Mouse (Mus musculus) limb, embryonic 13.5 days (tissue): ENCODE results near the gene Yju2. TPM values are rescaled to one million over a fixed set of nuclear protein-coding genes. Genes with fewer than 3 reads are reported as not detected.

Source experiments
- ATAC-seq: fragments of 200-750 bp; cut with Nextera tagmentation; 2 replicates; pipeline ENCODE4 v1.8.0; 2017; ENCODE audit warnings: low read depth, moderate number of reproducible peaks, moderate TSS enrichment; ENCODE audit not compliant: low FRiP score
- H3K27ac ChIP-seq: fragments of 300-500 bp; sonication (generic); 2 replicates; pipeline ENCODE4 v1.5.1; 2015; ENCODE audit warnings: inconsistent platforms, mild to moderate bottlenecking, moderate library complexity
- H3K27me3 ChIP-seq: fragments of 300-500 bp; sonication (generic); 2 replicates; pipeline ENCODE4 v1.6.1; 2015; ENCODE audit warnings: mild to moderate bottlenecking, inconsistent platforms
- H3K36me3 ChIP-seq: fragments of 300-500 bp; sonication (generic); 2 replicates; pipeline ENCODE4 v1.6.1; 2015; ENCODE audit warnings: inconsistent platforms, mild to moderate bottlenecking, moderate library complexity
- H3K4me1 ChIP-seq: fragments of 300-500 bp; sonication (generic); 2 replicates; pipeline ENCODE4 v1.6.1; 2015; ENCODE audit warnings: inconsistent platforms
- H3K4me2 ChIP-seq: fragments of 300-500 bp; sonication (generic); replicated peaks from 2 replicates; pipeline ENCODE4 v1.6.1; 2015; ENCODE audit warnings: inconsistent platforms, mild to moderate bottlenecking, moderate library complexity
- H3K4me3 ChIP-seq: fragments of 300-500 bp; sonication (generic); 2 replicates; pipeline ENCODE4 v1.5.1; 2015; ENCODE audit warnings: moderate library complexity, mild to moderate bottlenecking, inconsistent platforms
- H3K9ac ChIP-seq: fragments of 300-500 bp; sonication (generic); 2 replicates; pipeline ENCODE4 v1.6.1; 2015; ENCODE audit warnings: mild to moderate bottlenecking, inconsistent platforms
- H3K9me3 ChIP-seq: fragments of 300-500 bp; sonication (generic); 2 replicates; pipeline ENCODE4 v1.6.1; 2016; ENCODE audit warnings: inconsistent platforms
- WGBS: fragments of 180-500 bp; shearing (Covaris S2); methylation state at CpG from one replicate; pipeline ENCODE4 v1.1.7; 2015; 5-methylcytosine and 5-hydroxymethylcytosine counted together
- polyA plus RNA-seq: library from polyadenylated mRNA; unstranded; fragments of >200 nt; fragmentation: Nextera tagmentation; extraction: Ambion mirVana; gene quantifications from 2 replicates; pipeline ENCODE4 v1.2.1, GENCODE M21; 2015

Gene Yju2
- polyA plus RNA-seq, 1 experiment from 2014 or later = 25.5 TPM

DNA sequence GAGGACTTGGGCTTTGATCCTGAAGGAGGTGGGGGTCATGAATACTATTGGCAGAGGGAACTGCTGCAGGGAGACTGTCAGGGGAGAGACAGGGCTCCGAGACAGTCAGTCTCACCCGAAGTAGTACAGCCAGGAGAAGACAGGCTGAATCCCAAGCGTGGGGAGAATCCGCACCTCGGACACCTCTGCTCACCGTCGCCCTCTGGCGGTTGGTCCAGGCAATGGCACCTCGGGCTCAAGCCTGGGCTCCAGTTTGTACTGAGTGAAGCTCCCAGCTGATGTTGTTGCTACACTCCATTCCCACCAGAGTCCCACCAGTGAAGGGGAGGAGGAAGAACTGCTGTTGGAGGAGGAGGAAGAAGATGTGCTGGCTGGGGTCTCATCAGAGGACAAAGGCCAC lies 51.8 kb downstream of the Yju2 start:
- H3K27ac ChIP-seq = no peak overlapping the region
- 8% methylated on average over 9 of the region's 9 CpGs for WGBS
- peak overlapping the region; percentile 99 for H3K4me2 ChIP-seq
- H3K9me3 ChIP-seq = no peaks in the 10 kb centered on the region
- peak overlapping the region; percentile 86 for H3K9ac ChIP-seq
- H3K4me1 ChIP-seq = peaks cover 24% of the 10 kb centered on the region
- no peaks in the 10 kb centered on the region for H3K27me3 ChIP-seq
- peaks cover 47% of the 10 kb centered on the region for H3K36me3 ChIP-seq
- H3K4me3 ChIP-seq = peak overlapping the region; percentile 84
- ATAC-seq = no peak

DNA sequence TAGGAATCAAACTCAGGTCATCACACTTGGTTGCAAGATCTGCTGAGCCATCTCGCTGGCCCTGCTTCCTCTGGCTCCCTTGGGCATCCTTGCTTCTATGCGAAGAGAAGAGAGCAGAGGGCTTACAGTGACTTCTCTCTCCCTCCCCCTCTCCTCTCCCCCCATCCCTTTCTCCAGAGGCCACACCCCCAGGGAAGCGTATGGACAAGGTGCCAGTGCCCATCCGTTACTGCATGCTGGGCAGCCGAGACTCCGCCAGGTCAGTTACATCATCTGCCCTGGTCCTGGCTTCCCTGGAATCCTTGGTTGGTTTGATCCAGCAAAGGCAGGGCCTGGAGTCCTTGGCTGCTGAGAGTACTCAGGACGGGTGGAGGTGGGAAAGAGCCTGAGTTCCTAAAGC lies 52.5 kb downstream of the Yju2 start:
- no peak overlapping the region for H3K27ac ChIP-seq
- no peaks in the 10 kb centered on the region for H3K27me3 ChIP-seq
- ATAC-seq = no peak
- no peak overlapping the region for H3K4me3 ChIP-seq
- no peak overlapping the region for H3K9ac ChIP-seq
- peaks cover 24% of the 10 kb centered on the region for H3K4me1 ChIP-seq
- H3K36me3 ChIP-seq = peaks cover 54% of the 10 kb centered on the region
- 84% methylated on average over 7 of the region's 7 CpGs for whole genome bisulfite sequencing
- no peak overlapping the region for H3K4me2 ChIP-seq
- no peaks in the 10 kb centered on the region for H3K9me3 ChIP-seq

DNA sequence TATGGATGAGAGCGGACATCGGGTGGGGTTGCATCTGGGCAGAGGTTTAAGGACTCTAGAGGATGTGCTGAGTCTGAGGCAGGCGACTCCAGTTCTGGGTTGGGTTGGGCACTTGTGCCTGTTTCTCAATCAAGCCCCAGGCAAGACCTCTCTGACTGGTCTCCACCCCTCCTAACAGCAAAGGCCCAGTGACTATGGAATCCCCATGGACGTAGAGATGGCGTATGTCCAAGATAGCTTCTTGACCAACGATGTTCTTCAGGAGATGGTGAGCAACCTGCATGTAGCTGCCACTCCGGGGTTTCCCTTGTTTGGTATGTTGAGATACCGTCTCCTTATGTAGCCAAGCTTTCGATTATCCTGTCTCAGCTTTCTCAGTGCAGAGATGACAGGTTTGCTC lies 56.4 kb downstream of the Yju2 start:
- no peak for ATAC-seq
- Histone ChIP-seq H3K4me2 (no peak overlapping the region), H3K36me3 (peaks cover 93% of the 10 kb centered on the region), H3K4me1 (peaks cover 8% of the 10 kb centered on the region), H3K27ac (no peak overlapping the region), H3K4me3 (no peak overlapping the region), H3K27me3 (no peaks in the 10 kb centered on the region), H3K9me3 (no peaks in the 10 kb centered on the region), H3K9ac (no peak overlapping the region)
- WGBS = 95% methylated on average over 9 of the region's 9 CpGs

DNA sequence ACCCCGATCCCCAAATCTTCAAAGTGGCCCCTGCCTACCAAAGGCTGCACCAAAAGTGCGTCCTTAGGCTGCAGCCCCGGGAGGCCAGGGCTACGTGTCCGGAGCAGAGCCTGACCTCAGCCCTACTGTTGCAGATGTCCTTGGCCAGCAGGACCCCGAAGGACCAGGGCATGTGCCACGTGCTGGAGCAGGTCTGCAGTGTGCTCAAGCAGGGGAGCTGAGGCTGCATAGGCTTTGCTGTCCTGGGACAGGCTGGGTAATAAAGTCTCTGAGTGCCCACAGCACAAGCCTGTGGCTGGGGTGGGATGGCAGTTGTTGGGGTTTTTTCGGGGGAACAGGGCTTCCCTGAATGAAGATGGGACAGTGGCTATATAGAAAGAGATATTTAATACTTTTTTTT lies 57.5 kb downstream of the Yju2 start:
- Histone ChIP-seq H3K4me1 (no peaks in the 10 kb centered on the region), H3K9me3 (no peaks in the 10 kb centered on the region), H3K4me3 (no peak overlapping the region), H3K27ac (no peak overlapping the region), H3K4me2 (no peak overlapping the region), H3K36me3 (peaks cover 94% of the 10 kb centered on the region), H3K9ac (no peak overlapping the region), H3K27me3 (no peaks in the 10 kb centered on the region)
- no peak for ATAC-seq
- WGBS = 87% methylated on average over 8 of the region's 8 CpGs

DNA sequence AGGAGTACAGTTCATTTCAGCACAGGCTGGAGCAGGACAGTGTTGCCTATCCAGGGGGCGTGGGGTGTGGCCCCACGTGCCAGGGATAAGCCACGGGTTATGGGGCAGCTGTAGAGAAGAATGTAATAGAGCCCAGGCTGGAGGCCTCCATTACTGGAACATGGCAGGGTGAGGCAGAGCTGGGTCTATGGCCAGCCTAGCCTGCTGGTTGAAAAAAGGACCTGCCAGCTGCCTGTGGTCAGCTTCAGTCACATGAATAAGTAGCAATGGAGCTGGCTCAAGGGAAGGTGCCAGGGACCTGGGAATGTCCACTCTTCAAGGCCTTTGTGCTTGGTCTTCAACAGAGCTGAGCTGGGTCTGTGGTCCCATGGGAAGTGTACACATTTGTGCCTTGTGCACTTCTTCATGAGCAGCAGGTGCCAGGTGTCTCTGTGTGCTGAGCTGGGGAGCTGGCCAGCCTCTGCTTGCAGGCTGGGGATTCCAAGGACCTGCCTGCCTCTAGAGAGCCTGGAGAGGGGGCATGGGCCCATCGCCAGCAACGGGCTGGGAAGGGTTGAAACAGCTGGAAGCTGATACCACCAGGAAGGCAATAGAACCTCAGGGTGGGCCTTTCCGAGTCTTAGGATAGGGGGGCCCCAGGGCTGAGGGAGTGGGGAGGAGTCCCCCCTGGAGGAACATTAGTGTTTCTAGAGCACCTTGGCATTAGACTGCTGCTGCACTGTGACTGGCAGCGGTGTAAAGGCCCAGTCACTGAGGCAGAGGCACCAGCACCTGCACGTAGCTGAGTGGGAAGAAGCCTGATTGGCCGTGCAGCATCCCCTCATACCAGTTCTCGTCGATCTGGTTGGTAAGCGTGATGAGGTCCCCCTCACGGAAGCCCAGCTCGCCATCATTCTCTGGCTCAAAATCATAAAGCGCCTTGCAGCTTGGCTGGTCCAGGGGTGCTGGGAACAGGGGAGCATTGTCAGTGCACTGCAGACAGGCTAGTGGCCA lies 58.2 kb downstream of the Yju2 start:
- peaks cover 92% of the 10 kb centered on the region for H3K36me3 ChIP-seq
- no peak overlapping the region for H3K27ac ChIP-seq
- H3K4me2 ChIP-seq = no peak overlapping the region
- no peaks in the 10 kb centered on the region for H3K27me3 ChIP-seq
- H3K9me3 ChIP-seq = no peaks in the 10 kb centered on the region
- 0 out of 2 replicates have a peak, but pooled peaks cover 3% of the 10 kb centered on the region for H3K4me1 ChIP-seq
- ATAC-seq = no peak
- H3K9ac ChIP-seq = no peak overlapping the region
- WGBS = 81% methylated on average over 15 of the region's 15 CpGs
- H3K4me3 ChIP-seq = no peak overlapping the region

DNA sequence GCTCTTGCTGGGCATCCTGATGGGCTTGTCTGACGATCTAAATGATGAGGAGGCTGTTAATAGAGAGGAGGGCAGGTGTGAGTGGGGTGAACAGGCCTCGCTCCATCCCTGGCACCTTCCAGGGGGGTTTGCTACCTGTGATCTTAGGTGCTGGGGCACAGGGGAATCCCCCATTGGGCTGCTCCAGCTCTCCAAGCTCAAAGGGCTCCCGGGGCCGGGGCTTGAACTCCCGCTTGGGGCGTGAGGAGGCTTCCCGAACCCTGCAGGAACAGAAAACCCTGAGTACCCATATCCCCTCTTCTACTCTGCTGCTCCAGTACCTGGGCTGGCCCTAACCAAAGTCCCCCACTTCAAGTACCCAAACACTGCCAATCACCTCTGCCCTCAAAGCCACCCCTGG lies 58.9 kb downstream of the Yju2 start:
- H3K36me3 ChIP-seq = peaks cover 86% of the 10 kb centered on the region
- 92% methylated on average over 7 of the region's 7 CpGs for WGBS
- H3K4me2 ChIP-seq = no peak overlapping the region
- H3K27ac ChIP-seq = no peak overlapping the region
- H3K4me3 ChIP-seq = no peak overlapping the region
- ATAC-seq = no peak
- H3K9ac ChIP-seq = 0 out of 2 replicates have a peak overlapping the region, but pooled peaks have one; percentile 31
- 0 out of 2 replicates have a peak, but pooled peaks cover 3% of the 10 kb centered on the region for H3K4me1 ChIP-seq
- no peaks in the 10 kb centered on the region for H3K9me3 ChIP-seq
- no peaks in the 10 kb centered on the region for H3K27me3 ChIP-seq

Other genes with a start within 250 kb of the Yju2 start
- gene Pot1b, start 246.5 kb upstream of the Yju2 start, polyA plus RNA-seq = 11.7 and 12.3 TPM in 2 replicates
- 0.18 and 0.19 TPM in 2 replicates for gene Adgre4, start 209.1 kb upstream of the Yju2 start, polyA plus RNA-seq
- 11.0 and 11.3 TPM in 2 replicates for gene Zfp119a, start 80.2 kb upstream of the Yju2 start, polyA plus RNA-seq
- gene Zfp959, start 67.0 kb upstream of the Yju2 start, polyA plus RNA-seq = 13.9 and 14.3 TPM in 2 replicates
- gene Zfp119b, start 9.6 kb upstream of the Yju2 start, polyA plus RNA-seq = 7.0 and 7.6 TPM in 2 replicates
- 1.3 and 1.4 TPM in 2 replicates for gene Ebi3, start 6.5 kb upstream of the Yju2 start, polyA plus RNA-seq
- gene Shd, start 11.4 kb downstream of the Yju2 start, polyA plus RNA-seq = 50.4 and 50.7 TPM in 2 replicates
- 36.4 and 39.2 TPM in 2 replicates for gene Fsd1, start 27.4 kb downstream of the Yju2 start, polyA plus RNA-seq
- 8.1 and 9.2 TPM in 2 replicates for gene Stap2, start 46.5 kb downstream of the Yju2 start, polyA plus RNA-seq
- gene Mpnd, start 46.6 kb downstream of the Yju2 start, polyA plus RNA-seq = 108 and 109 TPM in 2 replicates
- gene Sh3gl1, start 77.5 kb downstream of the Yju2 start, polyA plus RNA-seq = 190 and 200 TPM in 2 replicates
- 27.4 and 29.0 TPM in 2 replicates for gene Chaf1a, start 81.3 kb downstream of the Yju2 start, polyA plus RNA-seq
- 45.3 and 49.4 TPM in 2 replicates for gene Ubxn6, start 115.9 kb downstream of the Yju2 start, polyA plus RNA-seq
- 152 and 156 TPM in 2 replicates for gene Hdgfl2, start 120.5 kb downstream of the Yju2 start, polyA plus RNA-seq
- 0.03 and 0.04 TPM in 2 replicates for gene Plin4, start 150.7 kb downstream of the Yju2 start, polyA plus RNA-seq
- 0.13 TPM in 1 of 2 replicates, not detected in the other for gene Plin5, start 158.5 kb downstream of the Yju2 start, polyA plus RNA-seq
- gene Lrg1, start 162.9 kb downstream of the Yju2 start, polyA plus RNA-seq = 0.27 and 0.37 TPM in 2 replicates
- gene Sema6b, start 181.2 kb downstream of the Yju2 start, polyA plus RNA-seq = 2.5 and 2.6 TPM in 2 replicates
- 11.3 and 12.0 TPM in 2 replicates for gene Tnfaip8l1, start 203.4 kb downstream of the Yju2 start, polyA plus RNA-seq
- 98.6 and 102 TPM in 2 replicates for gene Mydgf, start 224.8 kb downstream of the Yju2 start, polyA plus RNA-seq